Mouse (Mus musculus) midbrain, embryonic 16.5 days (tissue): ENCODE data around the gene Gm20388. TPM values are rescaled to one million over a fixed set of nuclear protein-coding genes. Genes with fewer than 3 reads are reported as not detected.

ENCODE experiments used
- ATAC-seq: fragments of 200-750 bp; cut with Nextera tagmentation; 2 replicates; pipeline ENCODE4 v1.8.0; 2017; ENCODE audit warnings: moderate TSS enrichment
- H3K27ac ChIP-seq: fragments of 300-500 bp; sonication (generic); 2 replicates; pipeline ENCODE4 v1.5.1; 2014; ENCODE audit warnings: mild to moderate bottlenecking, low read length, mixed read lengths
- H3K27me3 ChIP-seq: fragments of 300-500 bp; sonication (generic); 2 replicates; pipeline ENCODE4 v1.6.1; 2014; ENCODE audit warnings: low read depth, low read length, mixed read lengths; ENCODE audit not compliant: control insufficient read depth, insufficient read depth
- H3K36me3 ChIP-seq: fragments of 300-500 bp; sonication (generic); 2 replicates; pipeline ENCODE4 v1.6.1; 2014; ENCODE audit warnings: mild to moderate bottlenecking, low read length, moderate library complexity, mixed read lengths; ENCODE audit not compliant: control insufficient read depth, insufficient read depth
- H3K4me1 ChIP-seq: fragments of 300-500 bp; sonication (generic); 2 replicates; pipeline ENCODE4 v1.6.1; 2014; ENCODE audit warnings: mild to moderate bottlenecking, low read length, mixed read lengths; ENCODE audit not compliant: control insufficient read depth, insufficient read depth
- H3K4me2 ChIP-seq: fragments of 300-500 bp; sonication (generic); 2 replicates; pipeline ENCODE4 v1.6.1; 2014; ENCODE audit warnings: mild to moderate bottlenecking, low read length, mixed read lengths
- H3K4me3 ChIP-seq: fragments of 300-500 bp; sonication (generic); 2 replicates; pipeline ENCODE4 v1.5.1; 2014; ENCODE audit warnings: low read depth, mild to moderate bottlenecking, low read length, moderate library complexity, mixed read lengths
- H3K9ac ChIP-seq: fragments of 300-500 bp; sonication (generic); 2 replicates; pipeline ENCODE4 v1.6.1; 2014; ENCODE audit warnings: low read depth, low read length, mixed read lengths
- H3K9me3 ChIP-seq: fragments of 300-500 bp; sonication (generic); replicated peaks from 2 replicates; pipeline ENCODE4 v1.6.1; 2014; ENCODE audit warnings: mild to moderate bottlenecking, low read length, mixed read lengths; ENCODE audit not compliant: control insufficient read depth, poor library complexity, severe bottlenecking
- WGBS: fragments of 180-500 bp; shearing (Covaris S2); extraction: QIAGEN DNeasy Blood & Tissue Kit; methylation state at CpG from one replicate; pipeline ENCODE4 v1.1.7; 2014; 5-methylcytosine and 5-hydroxymethylcytosine counted together
- polyA plus RNA-seq: library from polyadenylated mRNA; unstranded; fragments of >200 nt; fragmentation: Nextera tagmentation; extraction: Ambion mirVana; gene quantifications from 2 replicates; pipeline ENCODE4 v1.2.1, GENCODE M21; 2015

Gene Gm20388
- polyA plus RNA-seq, 1 experiment from 2014 or later = 7.5 TPM

DNA sequence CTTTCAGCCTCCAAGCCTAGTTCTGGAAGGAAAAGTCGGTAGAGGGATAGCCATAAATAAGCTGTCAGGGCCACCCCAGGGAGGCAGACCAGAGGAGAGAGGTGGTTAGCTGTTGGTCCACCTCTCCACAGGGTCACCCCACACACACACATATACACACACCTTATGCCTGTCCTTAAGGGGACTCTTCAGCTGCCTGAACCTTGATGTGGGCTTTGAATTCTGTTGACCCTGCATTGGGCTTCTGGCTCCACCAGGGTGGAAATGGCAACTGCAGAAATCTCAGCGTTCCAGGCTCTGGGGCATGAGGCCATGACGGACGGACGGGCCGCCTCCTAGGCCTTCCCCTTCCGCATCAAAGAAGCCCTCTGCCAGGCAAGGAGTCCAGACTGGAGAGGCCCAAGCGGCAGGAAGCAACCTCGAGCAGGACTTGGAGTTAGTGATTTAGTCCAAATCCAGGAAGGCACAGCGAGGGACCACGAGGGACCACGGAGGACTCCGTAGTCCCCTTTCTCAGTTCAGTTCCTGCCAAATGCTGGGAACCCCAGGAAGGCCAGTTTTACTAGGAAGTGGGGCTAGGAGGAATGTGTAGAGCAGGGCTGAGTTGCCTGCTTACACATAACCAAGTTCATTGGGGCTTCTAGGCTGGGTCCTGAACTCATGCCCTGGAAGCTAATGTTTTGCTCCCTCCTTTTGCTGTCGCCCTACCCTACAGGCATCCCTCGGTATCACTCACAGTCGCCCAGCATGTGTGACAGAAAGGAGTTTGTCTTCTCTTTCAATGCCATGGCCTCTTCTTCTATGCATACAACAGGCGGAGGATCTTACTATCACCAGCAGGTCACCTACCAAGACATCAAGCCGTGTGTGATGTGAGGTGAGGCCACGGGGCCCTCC lies 1175.6 kb downstream of the Gm20388 start:
- WGBS = 9% methylated on average over 19 of the region's 19 CpGs
- Histone ChIP-seq H3K4me2 (no peak overlapping the region), H3K4me3 (no peak overlapping the region), H3K9me3 (no peaks in the 10 kb centered on the region), H3K36me3 (no peaks in the 10 kb centered on the region), H3K27ac (no peak overlapping the region), H3K27me3 (peaks cover 77% of the 10 kb centered on the region), H3K4me1 (peaks cover 18% of the 10 kb centered on the region), H3K9ac (no peak overlapping the region)
- no peak for ATAC-seq

DNA sequence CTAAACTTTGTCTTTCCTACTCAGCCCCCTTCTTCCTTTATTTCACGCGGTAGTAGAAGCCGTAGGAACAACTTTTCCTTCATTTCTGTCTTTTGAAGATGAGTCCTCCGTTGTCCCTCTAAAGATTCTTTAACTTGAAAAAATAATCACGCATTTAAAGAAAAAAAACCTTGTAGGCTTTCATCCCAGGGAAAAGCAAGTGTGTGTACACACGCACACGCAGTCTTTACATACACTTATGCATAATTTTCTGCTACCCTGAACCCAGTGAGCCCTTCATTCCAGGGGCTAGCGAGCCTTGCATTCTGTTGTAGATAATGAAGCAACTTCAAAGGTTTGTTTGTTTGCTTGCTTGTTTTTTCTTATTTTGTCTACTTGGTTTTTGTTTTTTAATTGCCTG lies 1177.6 kb downstream of the Gm20388 start:
- no peak for ATAC-seq
- Histone ChIP-seq H3K27me3 (peaks cover 77% of the 10 kb centered on the region), H3K4me3 (no peak overlapping the region), H3K36me3 (no peaks in the 10 kb centered on the region), H3K9ac (no peak overlapping the region), H3K9me3 (no peaks in the 10 kb centered on the region), H3K4me1 (peaks cover 12% of the 10 kb centered on the region), H3K27ac (no peak overlapping the region), H3K4me2 (no peak overlapping the region)
- 3% methylated on average over 8 of the region's 8 CpGs for WGBS

DNA sequence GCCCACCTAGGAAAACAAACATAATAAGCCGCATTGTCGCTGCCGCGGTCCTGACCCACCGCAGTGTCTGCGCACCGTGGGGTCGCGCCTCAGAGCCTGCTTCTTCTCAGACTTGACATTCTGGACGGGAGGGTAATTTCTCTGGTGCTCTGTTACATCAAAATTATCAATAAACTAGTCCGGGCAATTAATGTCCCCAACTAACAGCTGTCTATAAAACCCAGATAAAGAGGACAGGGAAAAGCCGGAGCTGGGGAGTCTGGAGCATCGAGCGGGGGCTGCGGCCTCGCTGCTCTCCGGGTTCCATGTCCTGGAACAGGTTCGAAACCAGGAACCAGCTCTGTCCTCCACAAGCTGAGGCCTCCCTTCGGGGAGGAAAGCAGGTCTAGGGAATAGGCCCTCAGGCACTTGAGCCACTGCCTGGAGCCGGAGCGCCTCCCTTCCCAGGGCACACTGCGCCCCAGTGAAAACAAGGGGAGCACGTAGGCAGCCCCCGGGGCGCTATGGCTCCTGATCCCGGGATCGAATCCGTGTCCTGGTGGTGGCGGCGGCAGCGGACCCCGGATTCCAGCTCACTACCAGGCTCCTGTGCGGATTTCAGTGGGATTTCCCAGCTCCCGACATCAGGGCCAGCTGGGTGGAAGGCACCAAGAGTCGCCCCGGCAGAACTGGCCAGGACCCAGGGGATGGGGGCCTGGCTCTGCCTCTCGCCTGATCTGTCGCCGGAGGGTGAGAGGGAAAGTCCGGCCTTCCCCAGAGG lies 1178.4 kb downstream of the Gm20388 start:
- peaks cover 75% of the 10 kb centered on the region for H3K27me3 ChIP-seq
- no peak overlapping the region for H3K27ac ChIP-seq
- no peak for ATAC-seq
- H3K4me1 ChIP-seq = peaks cover 4% of the 10 kb centered on the region
- H3K36me3 ChIP-seq = no peaks in the 10 kb centered on the region
- H3K9ac ChIP-seq = no peak overlapping the region
- H3K4me3 ChIP-seq = no peak overlapping the region
- H3K9me3 ChIP-seq = no peaks in the 10 kb centered on the region
- WGBS = 1% methylated on average over 40 of the region's 40 CpGs
- H3K4me2 ChIP-seq = no peak overlapping the region

DNA sequence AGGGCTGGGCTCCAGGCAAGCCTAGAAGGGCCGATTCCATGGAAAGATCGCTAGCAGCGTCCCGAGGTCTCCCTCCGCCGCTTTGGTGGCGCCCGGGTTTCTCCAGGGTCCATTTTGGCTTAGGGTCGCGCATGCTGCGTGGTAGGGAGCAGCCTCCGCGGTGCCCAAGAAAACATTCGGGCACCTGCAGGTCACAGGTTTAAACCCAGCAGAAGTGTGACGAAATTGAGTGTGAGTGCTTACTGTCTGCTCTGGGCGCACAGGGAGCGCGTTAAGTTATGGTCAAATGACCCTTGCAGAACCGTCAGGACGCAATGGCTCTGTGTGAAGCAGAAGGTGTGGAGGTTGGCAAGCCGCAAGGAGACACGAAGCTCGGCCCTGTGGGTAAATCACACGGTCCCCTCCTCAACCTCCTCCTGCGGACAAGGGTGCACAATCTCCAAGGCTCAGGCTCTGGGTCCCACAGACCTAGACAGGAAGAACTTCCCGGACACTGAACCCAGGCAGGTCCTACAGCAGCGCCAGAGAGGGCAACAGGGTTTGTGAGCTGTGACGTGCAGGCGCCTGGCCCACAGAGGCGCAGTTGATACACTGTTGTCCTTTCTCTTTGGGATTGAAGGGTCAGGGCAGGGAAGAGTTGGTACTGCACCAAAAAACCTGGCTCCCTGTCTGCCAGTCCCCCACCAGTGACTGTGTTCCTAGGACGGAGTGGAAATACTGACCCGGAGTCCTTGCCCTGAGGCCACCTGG lies 1179.2 kb downstream of the Gm20388 start:
- no peak overlapping the region for H3K27ac ChIP-seq
- ATAC-seq = no peak
- no peaks in the 10 kb centered on the region for H3K4me1 ChIP-seq
- no peaks in the 10 kb centered on the region for H3K36me3 ChIP-seq
- WGBS = 3% methylated on average over 32 of the region's 32 CpGs
- H3K9me3 ChIP-seq = no peaks in the 10 kb centered on the region
- no peak overlapping the region for H3K4me3 ChIP-seq
- no peak overlapping the region for H3K9ac ChIP-seq
- no peak overlapping the region for H3K4me2 ChIP-seq
- peaks cover 69% of the 10 kb centered on the region for H3K27me3 ChIP-seq

DNA sequence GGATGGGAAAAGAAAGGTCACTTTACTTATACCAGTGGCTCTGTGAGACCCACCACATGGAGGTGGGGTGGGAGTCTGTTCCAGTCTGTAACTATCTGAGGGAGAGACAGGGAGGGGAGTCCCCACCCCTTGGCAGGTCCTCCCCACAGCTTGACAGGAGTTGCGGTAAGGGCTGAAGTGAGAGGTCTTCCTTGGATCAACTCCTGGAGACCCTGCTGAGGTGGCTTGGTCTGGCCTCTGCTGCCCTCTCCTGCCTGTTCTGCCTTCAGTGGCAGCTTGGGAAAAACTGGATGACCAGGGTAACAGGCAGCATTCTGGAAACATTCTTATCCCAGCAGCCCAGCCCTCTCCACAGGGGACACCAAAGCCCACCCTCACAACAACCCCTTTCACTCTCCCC lies 1180.1 kb downstream of the Gm20388 start:
- ATAC-seq = no peak
- Histone ChIP-seq H3K4me1 (no peaks in the 10 kb centered on the region), H3K9ac (no peak overlapping the region), H3K36me3 (no peaks in the 10 kb centered on the region), H3K9me3 (no peaks in the 10 kb centered on the region), H3K27ac (no peak overlapping the region), H3K4me3 (no peak overlapping the region), H3K4me2 (no peak overlapping the region), H3K27me3 (peaks cover 60% of the 10 kb centered on the region)
- 0% methylated on average over 1 of the region's 1 CpGs for WGBS

DNA sequence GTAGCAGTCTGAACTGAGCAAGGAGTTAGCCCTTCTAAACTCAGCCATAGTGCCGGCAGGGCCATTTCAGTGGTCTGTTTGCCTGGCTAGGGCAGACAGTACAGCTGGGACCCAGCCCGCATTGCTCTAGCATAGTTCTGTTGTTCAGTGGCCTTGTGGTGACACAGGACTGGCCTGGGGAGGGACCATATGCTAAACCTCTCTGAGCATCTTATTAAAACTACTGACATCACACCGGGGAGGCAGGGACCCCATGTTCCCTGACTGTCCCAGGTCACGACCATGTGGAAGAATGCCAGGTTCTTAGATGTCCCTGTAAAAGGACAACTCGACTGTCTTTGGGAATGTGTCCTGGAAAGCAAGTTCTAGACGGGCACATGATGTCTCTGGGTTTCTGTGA lies 1181.5 kb downstream of the Gm20388 start:
- H3K27me3 ChIP-seq = peaks cover 47% of the 10 kb centered on the region
- H3K36me3 ChIP-seq = 0 out of 2 replicates have a peak, but pooled peaks cover 1% of the 10 kb centered on the region
- H3K4me1 ChIP-seq = no peaks in the 10 kb centered on the region
- H3K9me3 ChIP-seq = no peaks in the 10 kb centered on the region
- ATAC-seq = peak; percentile 40; the same call in 1 of the 2 replicates
- no peak overlapping the region for H3K27ac ChIP-seq
- no peak overlapping the region for H3K4me2 ChIP-seq
- no peak overlapping the region for H3K9ac ChIP-seq
- H3K4me3 ChIP-seq = no peak overlapping the region
- 38% methylated on average over 6 of the region's 6 CpGs for WGBS

DNA sequence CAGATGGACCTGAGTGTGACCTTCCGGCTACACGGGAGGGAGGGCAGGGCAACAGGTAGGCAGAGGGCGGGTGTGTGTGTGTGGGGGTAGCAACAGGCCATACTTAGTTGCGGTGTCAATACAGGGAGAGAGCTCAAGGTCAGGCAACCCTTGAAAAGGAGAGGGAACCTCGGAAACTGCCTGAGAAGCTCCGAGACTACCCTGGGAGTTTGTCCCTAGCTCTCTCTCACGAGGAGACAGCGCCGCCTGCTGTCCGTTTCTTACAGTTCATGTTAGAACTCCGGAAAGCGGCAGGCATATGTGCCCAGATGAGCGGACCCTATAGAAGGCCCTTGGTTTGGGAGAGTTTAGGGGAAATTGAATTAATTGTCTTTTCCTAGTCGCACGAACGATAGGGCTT lies 1182.0 kb downstream of the Gm20388 start:
- no peaks in the 10 kb centered on the region for H3K4me1 ChIP-seq
- peak; percentile 58 for ATAC-seq
- H3K27ac ChIP-seq = no peak overlapping the region
- H3K9me3 ChIP-seq = no peaks in the 10 kb centered on the region
- H3K4me3 ChIP-seq = no peak overlapping the region
- no peak overlapping the region for H3K4me2 ChIP-seq
- H3K27me3 ChIP-seq = peaks cover 47% of the 10 kb centered on the region
- H3K36me3 ChIP-seq = peaks cover 6% of the 10 kb centered on the region; the same call in 1 of the 2 replicates
- no peak overlapping the region for H3K9ac ChIP-seq
- WGBS = 3% methylated on average over 16 of the region's 16 CpGs

DNA sequence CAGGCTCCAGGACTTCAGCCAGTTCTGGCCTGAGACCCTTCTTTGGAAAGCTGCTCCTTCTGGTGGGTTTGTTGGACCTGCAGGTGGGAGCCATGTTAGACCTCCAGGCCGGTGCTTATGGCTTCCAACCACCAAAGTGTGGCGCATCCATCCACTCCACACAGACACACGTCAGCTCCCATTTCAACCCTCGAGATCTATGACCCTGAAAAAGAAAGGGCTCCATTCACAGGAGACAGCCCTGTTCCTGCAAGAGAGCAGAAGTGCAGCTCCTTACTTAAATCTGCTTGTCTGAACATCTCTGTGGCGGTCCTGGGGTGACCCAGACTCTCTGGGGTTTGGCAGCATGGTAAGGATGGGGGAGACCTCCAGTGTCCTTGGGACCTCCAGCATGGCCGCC lies 1182.9 kb downstream of the Gm20388 start:
- 60% methylated on average over 6 of the region's 6 CpGs for WGBS
- H3K9me3 ChIP-seq = no peaks in the 10 kb centered on the region

More for the DNA sequence above, 1182.9 kb downstream of the Gm20388 start:
- H3K27ac ChIP-seq = no peak overlapping the region
- no peak overlapping the region for H3K9ac ChIP-seq
- no peaks in the 10 kb centered on the region for H3K4me1 ChIP-seq
- peaks cover 47% of the 10 kb centered on the region for H3K27me3 ChIP-seq
- H3K36me3 ChIP-seq = peaks cover 14% of the 10 kb centered on the region
- no peak overlapping the region for H3K4me2 ChIP-seq
- no peak overlapping the region for H3K4me3 ChIP-seq
- no peak for ATAC-seq
